ENCODE assay signal across 24 mouse cellular contexts in genomic region chr3:28019727-28020126, GRCm38 (mm10).
DNase-seq lines count a peak whose midpoint lies in the region; ATAC-seq and TF ChIP-seq lines count a peak whose summit lies in the region.
"Had no signal": no experiment of that assay in that cellular context is flagged by ENCODE, and none has a peak within 500 bp of the region (broad histone marks: within the 10 kb centered on the region; RNA-seq: fewer than 3 reads in every experiment).

No protein-coding gene starts in this region.

- no peak for DNase-seq in hindbrain, embryonic 14.5 days (ENCODE audit: low spot score)
- peak; percentile 45 for DNase-seq in liver, adult 2 months (ENCODE audit: extremely low read depth, low read depth, low spot score)
- no peak for DNase-seq in liver, postnatal 0 days
- no peak for DNase-seq in adrenal gland, adult (ENCODE audit: inconsistent age in 2 of 2, low spot score in 1 of 2)
- DNase-seq: adrenal gland, adult 2 months; adrenal gland, postnatal 25 days; cerebellum, adult 2 months; cerebellum, postnatal 10 days; embryo, embryonic 11 days; gastrocnemius, adult 2 months; gastrocnemius, postnatal 25 days; heart, postnatal 10 days; heart, postnatal 4 days; kidney, adult 8-10 months had no signal

- no peak for TF ChIP-seq EP300 in liver, postnatal 0 days (IDR thresholded peaks at IDR 0.05; ENCODE audit: low read depth)

- H3K9me3 ChIP-seq in forebrain, embryonic 15.5 days: no peaks in the 10 kb centered on the region
- H3K9me3 ChIP-seq in forebrain, embryonic 12.5 days: no peaks in the 10 kb centered on the region
- H3K9me3 ChIP-seq in hindbrain, embryonic 14.5 days (ENCODE audit: control insufficient read depth, low read length): no peaks in the 10 kb centered on the region
- H3K9me3 ChIP-seq in hindbrain, embryonic 13.5 days: no peaks in the 10 kb centered on the region
- no peaks in the 10 kb centered on the region for H3K9me3 ChIP-seq in liver, postnatal 0 days (ENCODE audit: low read length)
- H3K9me3 ChIP-seq: embryonic facial prominence, embryonic 15.5 days; heart, embryonic 10.5 days had no signal

- H3K4me2 ChIP-seq in forebrain, embryonic 15.5 days (replicated peaks): no peak overlapping the region
- no peak overlapping the region for H3K4me2 ChIP-seq in forebrain, embryonic 12.5 days
- no peak overlapping the region for H3K4me2 ChIP-seq in hindbrain, embryonic 14.5 days (replicated peaks)
- H3K4me2 ChIP-seq in hindbrain, embryonic 13.5 days: no peak overlapping the region
- H3K4me2 ChIP-seq in liver, postnatal 0 days (ENCODE audit: low read depth, low read length): no peak overlapping the region
- H3K4me2 ChIP-seq: embryonic facial prominence, embryonic 15.5 days had no signal

- TF ChIP-seq CTCF in liver, adult 2 months (IDR thresholded peaks at IDR 0.05; ENCODE audit: low read depth, low read length): no peak
- no peak for TF ChIP-seq CTCF in liver, postnatal 0 days (IDR thresholded peaks at IDR 0.05; ENCODE audit: low read depth)

- no peaks in the 10 kb centered on the region for H3K36me3 ChIP-seq in forebrain, embryonic 15.5 days
- no peaks in the 10 kb centered on the region for H3K36me3 ChIP-seq in forebrain, embryonic 12.5 days (replicated peaks)
- no peaks in the 10 kb centered on the region for H3K36me3 ChIP-seq in hindbrain, embryonic 14.5 days (replicated peaks; ENCODE audit: control insufficient read depth, insufficient read depth)
- H3K36me3 ChIP-seq in hindbrain, embryonic 13.5 days: no peaks in the 10 kb centered on the region
- no peaks in the 10 kb centered on the region; the same call in 1 of the 2 replicates for H3K36me3 ChIP-seq in liver, adult 2 months (ENCODE audit: control insufficient read depth, insufficient read depth, low read length)
- H3K36me3 ChIP-seq in liver, postnatal 0 days (replicated peaks; ENCODE audit: insufficient read depth, low read length): no peaks in the 10 kb centered on the region
- H3K36me3 ChIP-seq: embryonic facial prominence, embryonic 15.5 days; heart, embryonic 10.5 days had no signal

- H3K79me2 ChIP-seq in liver, adult 2 months (ENCODE audit: control insufficient read depth, insufficient read depth, low read length): peaks cover 6% of the 10 kb centered on the region; the same call in 1 of the 2 replicates

- H3K4me3 ChIP-seq in forebrain, embryonic 15.5 days: no peak overlapping the region
- no peak overlapping the region for H3K4me3 ChIP-seq in forebrain, embryonic 12.5 days (replicated peaks)
- H3K4me3 ChIP-seq in hindbrain, embryonic 14.5 days (replicated peaks; ENCODE audit: low read length): no peak overlapping the region
- H3K4me3 ChIP-seq in hindbrain, embryonic 13.5 days: no peak overlapping the region
- H3K4me3 ChIP-seq in liver, adult 2 months (ENCODE audit: insufficient read depth, low read depth, low read length): no peak overlapping the region
- no peak overlapping the region for H3K4me3 ChIP-seq in liver, postnatal 0 days (ENCODE audit: low read depth, low read length)
- H3K4me3 ChIP-seq: embryonic facial prominence, embryonic 15.5 days; erythroblast, embryonic 14.5 days; gastrocnemius, adult 2 months; heart, embryonic 10.5 days had no signal

- 56% methylated on average over 4 of the region's 4 CpGs for WGBS in forebrain, embryonic 15.5 days
- WGBS in forebrain, embryonic 12.5 days: 72% methylated on average over 4 of the region's 4 CpGs
- 65% methylated on average over 4 of the region's 4 CpGs for WGBS in hindbrain, embryonic 14.5 days
- 57% methylated on average over 4 of the region's 4 CpGs for WGBS in hindbrain, embryonic 13.5 days
- 51% methylated on average over 4 of the region's 4 CpGs for WGBS in liver, adult 2 months
- WGBS in liver, postnatal 0 days (ENCODE audit: insufficient replicate concordance): 57% methylated on average over 4 of the region's 4 CpGs

- H3K27ac ChIP-seq in forebrain, embryonic 15.5 days (replicated peaks): no peak overlapping the region
- no peak overlapping the region for H3K27ac ChIP-seq in forebrain, embryonic 12.5 days
- no peak overlapping the region for H3K27ac ChIP-seq in hindbrain, embryonic 14.5 days
- no peak overlapping the region for H3K27ac ChIP-seq in hindbrain, embryonic 13.5 days
- H3K27ac ChIP-seq in liver, adult 2 months (replicated peaks; ENCODE audit: insufficient read depth, low read depth, low read length): no peak overlapping the region
- H3K27ac ChIP-seq in liver, postnatal 0 days (ENCODE audit: low read depth): no peak overlapping the region
- H3K27ac ChIP-seq: embryonic facial prominence, embryonic 15.5 days; gastrocnemius, adult 2 months; heart, embryonic 10.5 days had no signal

- no peak overlapping the region for H3K9ac ChIP-seq in forebrain, embryonic 15.5 days (replicated peaks)
- no peak overlapping the region for H3K9ac ChIP-seq in forebrain, embryonic 12.5 days
- no peak overlapping the region for H3K9ac ChIP-seq in hindbrain, embryonic 14.5 days
- H3K9ac ChIP-seq in hindbrain, embryonic 13.5 days: no peak overlapping the region
- H3K9ac ChIP-seq in liver, adult 2 months (ENCODE audit: low read depth, low read length): no peak overlapping the region
- H3K9ac ChIP-seq in liver, postnatal 0 days (replicated peaks): no peak overlapping the region
- H3K9ac ChIP-seq: embryonic facial prominence, embryonic 15.5 days had no signal

- no peaks in the 10 kb centered on the region for H3K27me3 ChIP-seq in forebrain, embryonic 15.5 days
- no peaks in the 10 kb centered on the region for H3K27me3 ChIP-seq in forebrain, embryonic 12.5 days
- no peaks in the 10 kb centered on the region for H3K27me3 ChIP-seq in hindbrain, embryonic 14.5 days (ENCODE audit: control insufficient read depth, insufficient read depth, low read length)
- no peaks in the 10 kb centered on the region for H3K27me3 ChIP-seq in hindbrain, embryonic 13.5 days
- H3K27me3 ChIP-seq in liver, adult 2 months (ENCODE audit: control insufficient read depth, insufficient read depth, low read length): no peaks in the 10 kb centered on the region
- no peaks in the 10 kb centered on the region for H3K27me3 ChIP-seq in liver, postnatal 0 days (ENCODE audit: insufficient read depth, low read length)
- H3K27me3 ChIP-seq: embryonic facial prominence, embryonic 15.5 days; Patski had no signal

- ATAC-seq in forebrain, embryonic 15.5 days (replicated peaks): 0 out of 2 replicates have a peak, but pooled peaks have one; percentile 16
- no peak for ATAC-seq in forebrain, embryonic 12.5 days (ENCODE audit: low FRiP score)
- ATAC-seq in hindbrain, embryonic 14.5 days (ENCODE audit: low FRiP score): peak; percentile 55; the same call in 1 of the 2 replicates
- no peak for ATAC-seq in hindbrain, embryonic 13.5 days (ENCODE audit: low FRiP score)
- no peak for ATAC-seq in liver, postnatal 0 days
- ATAC-seq: activated CD4-positive, CD25-positive, alpha-beta regulatory T cell, adult 4 months; inflammation-experienced regulatory T-cells, adult 6 months; intestine, postnatal 0 days; Patski had no signal

- no peak for TF ChIP-seq POLR2A in liver, adult 2 months (IDR thresholded peaks at IDR 0.05; ENCODE audit: extremely low read depth, insufficient read depth, low read length)

- 0 out of 2 replicates have a peak, but pooled peaks cover 10% of the 10 kb centered on the region for H3K4me1 ChIP-seq in forebrain, embryonic 15.5 days
- 0 out of 2 replicates have a peak, but pooled peaks cover 2% of the 10 kb centered on the region for H3K4me1 ChIP-seq in forebrain, embryonic 12.5 days
- no peaks in the 10 kb centered on the region; the same call in 1 of the 2 replicates for H3K4me1 ChIP-seq in hindbrain, embryonic 14.5 days (replicated peaks; ENCODE audit: control insufficient read depth, insufficient read depth, low read length)
- H3K4me1 ChIP-seq in hindbrain, embryonic 13.5 days (replicated peaks): 0 out of 2 replicates have a peak, but pooled peaks cover 3% of the 10 kb centered on the region
- H3K4me1 ChIP-seq in liver, adult 2 months (ENCODE audit: control insufficient read depth, insufficient read depth, low read length): peaks cover 5% of the 10 kb centered on the region; the same call in 1 of the 2 replicates
- H3K4me1 ChIP-seq in liver, postnatal 0 days (ENCODE audit: insufficient read depth): no peaks in the 10 kb centered on the region; the same call in 1 of the 2 replicates
- H3K4me1 ChIP-seq: embryonic facial prominence, embryonic 15.5 days; heart, embryonic 10.5 days had no signal

Comparison
In these comparisons a context has a peak if more than half of its experiments do, and no peak if none do; other contexts are left out.
1. ATAC-seq: peak in forebrain, embryonic 15.5 days (single experiment) and hindbrain, embryonic 14.5 days (single experiment); none in forebrain, embryonic 12.5 days (single experiment), hindbrain, embryonic 13.5 days (single experiment) and liver, postnatal 0 days (single experiment).